Mouse (Mus musculus) frontal cortex, adult 2 months (tissue): Measurements from ENCODE around the gene Klhl26. TPM values are rescaled to one million over a fixed set of nuclear protein-coding genes. Genes with fewer than 3 reads are reported as not detected.

Experiments
- DNase-seq, 2 experiments: peaks; one replicate each; pipeline ENCODE4 v3.0.0; 2022; ENCODE audit warnings: low spot score in 1 of 2; ENCODE audit errors: extremely low spot score in 1 of 2
- polyA plus RNA-seq: library from polyadenylated mRNA; depleted of rRNA; stranded (reverse); fragments of >200 nt; gene quantifications from 2 replicates; pipeline ENCODE4 v1.2.3, GENCODE M21; 2012

The Klhl26 gene
- polyA plus RNA-seq, 1 experiment = 59.6 TPM

DNA sequence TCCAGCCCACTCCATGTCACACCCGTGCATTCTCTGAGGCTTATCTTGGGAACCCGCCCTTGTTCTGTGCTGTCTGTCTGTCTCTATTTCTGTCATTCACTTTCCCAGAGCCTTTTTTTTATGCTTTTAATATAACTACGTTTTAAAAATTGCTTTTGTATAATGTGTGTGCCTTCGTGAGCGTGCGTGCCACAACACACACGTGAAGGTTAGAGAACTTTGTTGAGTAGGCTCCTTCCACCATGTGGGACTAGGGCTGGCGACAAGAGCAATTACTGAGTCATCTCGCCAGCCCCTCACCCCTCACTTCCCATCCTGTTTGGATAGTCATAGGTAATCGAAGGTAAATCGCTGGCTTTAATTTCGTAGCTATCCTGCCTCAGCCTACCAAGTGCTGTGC is 25.8 kb upstream of the Klhl26 start:
- no peak for DNase-seq

DNA sequence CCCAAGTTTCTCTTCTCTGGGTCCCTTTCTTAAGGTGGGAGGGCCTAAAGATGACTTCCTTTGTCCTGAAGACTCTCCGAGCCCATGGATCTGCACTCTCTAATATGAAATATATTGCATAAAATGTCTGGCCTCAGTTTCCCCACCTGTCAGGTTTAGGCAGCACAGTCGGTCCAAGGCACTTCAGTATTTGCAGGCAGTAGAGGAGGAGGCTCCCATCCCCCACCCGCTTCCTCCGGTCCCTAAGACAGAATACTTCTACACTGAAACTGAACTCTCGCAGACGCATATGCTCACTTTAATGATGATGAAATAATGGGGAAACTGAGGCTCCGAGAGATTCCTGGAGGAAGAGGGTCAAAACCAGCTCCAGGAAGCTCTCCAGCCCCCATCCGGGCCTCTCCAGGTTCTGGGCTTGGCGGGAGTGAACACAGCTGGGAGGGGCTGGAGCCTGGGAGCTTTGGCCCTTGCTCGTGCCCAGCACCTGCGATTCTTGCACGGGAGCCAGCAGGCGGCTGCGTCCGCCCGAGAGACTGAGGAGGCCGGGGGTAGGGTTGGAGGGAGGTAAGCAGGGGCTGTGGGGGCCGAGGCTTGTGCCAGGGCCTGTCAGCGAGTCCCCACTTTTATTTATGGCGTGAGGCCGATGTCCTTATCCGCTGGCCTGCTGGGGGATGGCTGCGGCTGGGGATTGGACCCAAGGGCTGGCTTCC is 25.2 kb upstream of the Klhl26 start:
- DNase-seq = no peak

DNA sequence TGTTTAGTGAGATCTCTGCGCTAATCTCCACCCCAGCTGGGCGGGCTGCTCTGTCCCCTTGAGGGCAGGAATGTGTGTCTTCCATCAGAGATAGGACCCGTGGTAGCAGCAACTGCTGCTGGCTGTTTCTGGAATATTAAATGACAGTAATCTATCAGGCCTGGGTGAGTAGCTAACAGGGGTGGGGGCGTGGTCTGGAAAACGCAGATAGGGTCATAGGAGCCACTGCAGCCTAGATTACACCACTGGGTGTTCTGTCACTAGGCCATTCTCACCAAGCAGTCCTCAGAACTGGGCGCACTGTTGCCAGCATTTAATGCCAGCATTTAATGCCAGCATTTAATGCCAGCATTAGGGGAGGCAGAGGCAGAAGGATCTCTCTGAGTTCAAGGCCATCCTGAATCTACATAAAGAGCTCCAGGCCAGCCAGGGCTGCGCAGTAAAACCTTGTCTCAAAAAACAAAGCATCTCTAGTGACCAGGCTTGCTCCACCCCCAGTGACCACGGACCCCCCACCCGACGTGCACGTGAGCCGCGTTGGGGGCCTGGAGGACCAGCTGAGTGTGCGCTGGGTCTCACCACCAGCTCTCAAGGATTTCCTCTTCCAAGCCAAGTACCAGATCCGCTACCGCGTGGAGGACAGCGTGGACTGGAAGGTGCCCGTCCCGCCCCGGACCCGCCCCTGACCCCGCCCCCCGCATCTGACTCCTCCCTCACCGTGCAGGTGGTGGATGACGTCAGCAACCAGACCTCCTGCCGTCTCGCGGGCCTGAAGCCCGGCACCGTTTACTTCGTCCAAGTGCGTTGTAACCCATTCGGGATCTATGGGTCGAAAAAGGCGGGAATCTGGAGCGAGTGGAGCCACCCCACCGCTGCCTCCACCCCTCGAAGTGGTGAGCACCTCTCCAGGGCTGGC is 23.9 kb upstream of the Klhl26 start:
- no peak for DNase-seq

DNA sequence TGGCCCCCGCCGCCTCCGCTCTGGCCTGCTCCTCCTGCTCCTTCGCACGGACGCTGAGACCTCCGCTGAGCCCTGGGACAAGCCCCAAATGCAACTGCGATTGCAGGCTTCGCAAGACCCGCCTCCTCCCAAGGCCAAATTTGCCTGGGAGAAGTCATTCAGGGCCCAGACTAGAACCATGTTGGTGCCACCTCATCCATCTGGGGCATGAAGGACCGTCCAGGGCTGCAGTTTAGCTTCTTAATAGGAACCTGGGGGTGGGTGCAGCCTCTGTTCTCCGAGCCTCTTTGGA is 18.9 kb upstream of the Klhl26 start:
- DNase-seq = no peak

DNA sequence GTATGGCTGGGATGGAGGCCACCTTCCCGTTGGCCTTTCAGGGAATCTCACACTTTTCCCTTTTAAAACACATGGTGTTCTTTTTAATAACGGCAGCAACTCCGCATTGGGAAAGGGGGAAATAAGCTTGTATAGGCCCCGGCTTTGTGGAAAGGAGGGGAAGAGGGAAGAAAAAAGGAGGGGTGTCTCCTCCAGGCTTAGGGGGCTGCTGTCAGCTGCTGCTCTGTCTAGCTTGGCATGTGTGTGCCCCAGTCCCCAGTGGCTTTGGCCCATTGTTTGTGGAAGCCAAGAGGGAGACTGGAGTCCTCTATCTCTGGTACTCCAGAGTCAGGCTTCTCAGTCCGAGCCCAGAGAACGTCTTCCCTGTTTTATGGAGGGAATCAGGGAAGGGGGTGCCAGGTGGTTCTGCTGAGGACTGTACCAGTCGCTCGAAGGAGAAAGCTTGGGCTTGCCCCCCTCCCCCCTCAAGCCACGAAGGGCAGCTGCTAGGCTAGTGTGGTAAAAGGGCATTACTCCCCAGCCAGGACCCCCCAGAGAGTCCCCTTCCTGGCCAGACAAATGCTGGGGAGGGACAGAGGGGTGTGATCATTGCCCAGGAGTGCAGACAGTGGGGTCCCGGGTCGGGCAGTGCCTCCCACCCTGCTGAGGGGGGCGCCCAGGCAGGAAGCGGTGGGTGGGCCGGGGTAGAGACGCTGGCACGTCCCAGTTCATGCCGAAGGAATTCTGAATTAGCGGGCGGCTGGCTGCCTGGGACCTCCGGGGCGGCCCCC is 18.4 kb upstream of the Klhl26 start:
- no peak for DNase-seq

DNA sequence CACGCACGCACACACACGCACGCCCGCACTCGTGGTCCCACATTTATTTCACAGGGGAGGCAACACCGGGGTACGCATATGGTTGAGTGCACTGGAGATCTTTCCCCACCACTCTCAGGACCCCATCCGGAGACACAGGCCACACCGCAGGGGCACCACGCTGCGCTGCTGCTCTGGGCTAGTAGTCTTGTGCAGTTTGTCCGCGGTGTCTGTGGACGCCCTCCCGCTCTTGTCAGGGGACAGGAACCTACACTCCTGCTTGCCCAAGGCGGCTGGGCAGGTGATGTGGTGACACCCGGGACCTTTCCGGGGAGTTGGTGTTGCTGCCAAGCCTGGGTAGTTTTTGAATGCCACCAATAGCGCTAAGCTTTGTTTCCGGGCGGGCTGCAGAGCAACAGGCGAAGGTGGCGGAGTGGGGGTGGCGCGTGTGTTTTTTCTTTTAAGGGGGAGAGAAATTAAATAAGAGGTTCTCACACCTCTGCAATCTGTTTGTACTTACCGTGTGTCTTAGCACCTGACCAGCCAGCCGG is 17.7 kb upstream of the Klhl26 start:
- DNase-seq = no peak

DNA sequence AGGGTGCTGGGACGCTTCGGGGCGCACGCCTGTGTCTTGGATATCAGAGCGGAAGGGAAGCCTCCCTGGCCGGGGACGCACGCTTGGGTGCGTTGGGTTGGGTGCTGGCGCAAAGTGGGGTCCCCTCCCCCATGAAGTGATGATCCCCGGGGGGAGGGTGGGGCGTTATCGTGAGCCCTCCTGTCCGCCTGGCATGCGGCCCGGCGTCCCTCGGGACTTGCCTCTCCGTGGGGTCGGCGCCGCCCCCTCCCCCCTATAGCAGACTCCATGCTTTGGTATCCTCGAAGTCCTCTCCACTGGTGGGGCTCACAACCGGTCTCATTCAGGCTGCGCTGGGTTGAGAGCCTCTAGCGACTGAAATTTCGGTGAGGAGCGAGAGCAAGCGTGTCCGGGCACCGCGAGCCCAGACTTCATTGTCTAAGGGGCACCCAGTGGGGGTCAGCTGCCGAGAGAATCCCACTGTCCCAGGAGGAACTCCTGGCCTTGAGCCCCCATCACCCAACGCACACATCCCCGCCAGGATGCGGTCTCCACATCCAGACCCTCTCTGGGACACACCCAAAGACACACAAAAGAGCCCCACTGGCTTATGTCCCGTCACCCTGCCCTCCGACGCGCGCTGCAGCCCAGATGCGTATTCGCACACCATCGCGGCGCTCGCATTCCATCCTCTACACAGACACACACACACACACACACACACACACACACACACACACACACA is 17.1 kb upstream of the Klhl26 start:
- no peak for DNase-seq

DNA sequence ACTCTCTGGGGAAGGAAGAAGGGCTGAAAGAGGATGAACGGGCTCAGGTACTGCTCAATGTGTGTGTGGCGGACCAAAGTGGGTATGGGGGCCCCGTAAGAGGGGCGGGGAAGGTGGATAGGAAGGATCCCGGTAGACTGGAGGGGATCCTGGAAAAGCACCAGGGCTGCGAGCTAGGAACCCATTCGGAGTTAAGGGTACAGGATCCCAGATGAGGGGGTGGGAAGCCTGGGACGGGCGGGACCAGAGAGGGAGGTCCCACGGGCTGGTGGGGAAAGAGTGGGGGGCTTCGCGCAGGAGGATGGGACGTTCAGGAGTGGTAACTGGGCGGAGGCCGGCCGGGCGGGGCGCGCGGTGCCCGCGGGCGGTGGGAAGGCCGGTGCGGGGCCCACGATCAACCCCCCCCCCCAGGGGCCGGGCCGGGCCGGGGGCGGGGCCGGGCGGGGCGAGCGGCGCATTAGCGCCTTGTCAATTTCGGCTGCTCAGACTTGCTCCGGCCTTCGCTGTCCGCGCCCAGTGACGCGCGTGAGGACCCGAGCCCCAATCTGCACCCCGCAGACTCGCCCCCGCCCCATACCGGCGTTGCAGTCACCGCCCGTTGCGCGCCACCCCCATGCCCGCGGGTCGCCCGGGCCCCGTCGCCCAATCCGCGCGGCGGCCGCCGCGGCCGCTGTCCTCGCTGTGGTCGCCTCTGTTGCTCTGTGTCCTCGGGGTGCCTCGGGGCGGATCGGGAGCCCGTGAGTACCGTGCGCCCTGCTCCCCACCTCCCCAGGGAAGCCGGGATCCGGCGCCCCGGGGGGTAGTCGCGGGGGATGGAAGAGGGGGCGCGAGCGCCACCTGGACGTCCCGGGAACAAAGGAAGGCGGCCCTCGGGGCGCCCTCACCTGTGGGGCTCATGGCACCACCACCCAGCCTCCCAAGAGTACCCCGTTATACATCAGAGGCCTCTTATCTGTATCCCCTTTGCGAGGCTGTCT is 16.2 kb upstream of the Klhl26 start, which contains the start of gene Crlf1:
Gene Crlf1, plus strand, starts transcription at position 495 of the 977 bp plus-strand sequence.
- no peak for DNase-seq

DNA sequence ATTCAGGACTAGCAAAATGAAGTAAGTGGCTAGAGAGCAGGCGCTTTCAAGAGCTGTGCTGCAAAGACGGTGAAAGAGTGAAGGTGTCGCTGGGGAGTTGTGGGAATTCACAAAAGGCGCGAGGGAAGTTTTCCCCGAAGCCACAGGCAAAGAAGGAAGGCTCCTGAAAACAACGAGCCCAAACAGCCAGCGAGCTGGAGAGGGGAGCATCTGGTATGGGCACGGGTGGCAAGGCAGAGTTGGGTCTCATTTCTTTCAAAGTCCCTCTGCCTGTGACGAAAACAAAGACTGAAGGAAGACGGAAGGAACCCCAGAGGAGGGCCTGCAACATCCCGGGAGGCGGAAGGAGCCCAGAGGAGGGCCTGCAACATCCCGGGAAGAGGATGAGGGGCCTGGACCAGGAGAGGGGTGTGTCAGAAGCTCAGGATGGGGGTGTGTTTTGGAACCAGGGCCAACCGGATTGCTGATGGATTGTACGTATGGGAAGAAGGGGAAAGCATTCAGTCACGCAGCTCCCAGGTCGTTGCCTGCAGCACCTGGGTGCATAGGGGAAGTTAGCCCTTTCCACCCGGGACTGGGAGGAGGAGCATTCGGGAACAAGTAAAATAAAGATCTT is 14.2 kb upstream of the Klhl26 start:
- DNase-seq = no peak

DNA sequence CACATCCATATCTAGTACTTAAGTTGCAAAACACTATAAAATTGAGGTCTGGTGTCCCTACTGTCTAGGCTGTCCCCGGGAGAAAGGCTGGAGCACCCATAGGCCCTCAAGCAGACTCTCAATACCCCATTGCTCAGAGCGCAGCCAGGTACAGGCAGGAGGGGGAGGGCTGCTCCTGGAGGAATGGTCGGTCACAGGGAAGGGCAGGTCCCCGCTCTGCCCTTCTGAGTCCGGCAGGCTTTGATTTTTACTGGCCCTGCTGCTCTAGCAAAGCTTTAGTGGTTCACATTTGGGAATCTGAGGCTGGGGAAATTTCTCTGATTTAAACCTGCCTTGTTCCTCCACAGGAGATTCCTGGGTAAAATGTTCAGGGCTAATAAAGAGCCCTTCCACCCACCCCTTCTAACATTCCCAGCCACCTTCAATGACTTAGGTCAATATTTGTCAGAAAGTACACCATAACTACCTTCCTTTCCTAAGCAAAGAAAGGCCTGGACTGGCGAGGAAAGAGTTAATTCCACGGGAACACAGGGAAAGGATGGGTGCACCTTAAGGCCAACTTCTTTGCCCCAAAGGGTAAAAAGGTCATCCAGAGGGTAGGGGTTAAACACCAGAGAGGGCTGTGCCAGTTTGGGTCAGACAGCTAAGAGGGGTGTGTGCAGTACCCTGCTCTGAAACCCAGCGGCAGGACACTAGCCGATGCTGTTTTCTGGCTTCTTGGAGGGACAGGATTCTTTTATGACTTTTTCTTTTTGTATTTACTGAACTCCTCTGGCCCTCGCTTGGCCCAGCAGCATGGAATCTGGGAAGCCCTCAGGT is 13.5 kb upstream of the Klhl26 start:
- DNase-seq = no peak

DNA sequence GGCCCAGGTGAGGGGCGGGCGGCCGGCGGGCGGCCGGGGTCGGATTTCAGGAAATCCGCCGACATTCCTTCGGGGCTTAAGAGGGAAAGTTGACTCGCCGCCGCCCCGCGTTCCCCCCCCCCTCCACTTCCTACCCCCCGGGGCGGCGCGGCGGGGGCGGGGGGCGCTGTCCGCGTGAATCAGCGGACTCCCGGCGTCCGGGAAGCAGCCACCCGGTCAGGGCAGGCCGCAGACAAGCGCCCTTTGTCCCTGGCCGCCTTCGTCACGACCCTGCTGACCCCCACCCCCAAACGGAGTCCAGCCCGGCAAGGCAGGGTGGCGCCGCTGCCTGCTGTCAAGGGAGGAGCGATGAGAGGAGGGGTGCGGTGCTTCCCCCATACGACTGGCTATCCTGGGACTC is 12.8 kb upstream of the Klhl26 start:
- DNase-seq = no peak

DNA sequence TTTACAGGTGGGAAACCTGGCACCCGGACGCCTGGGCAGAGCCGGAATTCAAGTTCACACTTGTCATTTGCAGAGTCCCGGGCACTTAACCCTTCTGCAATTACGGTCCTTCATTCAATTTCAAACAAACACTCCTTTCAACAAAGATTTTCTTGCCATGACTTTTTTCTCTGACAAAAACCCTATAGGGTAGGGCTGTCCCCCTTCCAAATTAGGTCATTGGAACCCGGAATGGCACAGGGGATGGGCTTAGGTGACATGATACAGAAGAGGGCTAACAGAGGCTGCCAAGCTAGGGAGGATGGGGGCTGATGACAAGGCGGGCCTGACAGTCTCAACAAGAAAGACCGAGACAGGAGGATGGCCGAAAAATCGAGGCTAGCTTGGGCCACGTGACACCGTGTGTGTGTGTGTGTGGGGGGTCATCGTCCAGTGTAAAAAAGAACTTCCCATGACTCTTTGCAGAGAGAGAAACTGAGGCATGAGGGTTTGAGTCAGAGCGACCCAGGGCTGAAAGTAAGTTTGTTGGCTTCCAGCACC is 12.2 kb upstream of the Klhl26 start:
- no peak for DNase-seq

DNA sequence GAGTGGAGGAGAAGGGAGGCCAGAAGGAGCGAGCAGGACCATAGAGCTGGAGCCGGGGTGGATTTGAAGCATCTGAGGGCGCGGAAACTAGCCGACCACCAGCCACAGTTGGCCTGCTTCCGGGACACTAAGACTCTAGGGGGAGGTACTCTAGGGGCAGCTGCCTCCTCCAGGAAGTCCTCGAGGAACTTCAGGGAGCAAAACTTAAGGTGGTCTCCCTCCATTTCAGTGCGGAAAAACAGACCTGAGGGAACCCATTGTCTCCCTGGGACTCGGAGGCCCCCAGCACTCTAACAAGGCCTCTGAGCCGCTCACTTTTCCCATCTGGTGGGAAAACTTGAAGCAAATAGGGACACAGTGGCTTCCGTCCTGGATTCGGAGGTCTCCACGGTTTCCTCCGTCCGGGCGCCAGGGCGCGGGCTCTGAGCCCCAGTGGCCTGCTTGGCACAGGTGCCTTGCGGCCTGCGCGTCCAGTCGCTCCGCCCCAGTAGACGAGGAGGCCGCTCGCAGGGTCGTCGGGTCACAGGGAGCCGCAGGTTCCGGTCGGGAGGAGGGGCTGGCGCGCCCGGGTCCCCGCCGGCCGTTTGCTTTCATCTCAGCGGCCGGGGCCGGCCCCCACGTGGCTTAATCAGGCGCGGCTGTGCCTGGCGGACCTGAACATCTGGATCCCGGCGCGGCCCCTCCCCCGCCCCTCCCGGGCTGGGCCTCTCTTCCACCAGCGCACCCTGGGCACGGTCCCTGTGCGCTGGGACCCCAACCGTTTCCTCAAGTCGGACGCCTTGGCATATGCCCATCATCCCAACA is 11.4 kb upstream of the Klhl26 start:
- DNase-seq = no peak

DNA sequence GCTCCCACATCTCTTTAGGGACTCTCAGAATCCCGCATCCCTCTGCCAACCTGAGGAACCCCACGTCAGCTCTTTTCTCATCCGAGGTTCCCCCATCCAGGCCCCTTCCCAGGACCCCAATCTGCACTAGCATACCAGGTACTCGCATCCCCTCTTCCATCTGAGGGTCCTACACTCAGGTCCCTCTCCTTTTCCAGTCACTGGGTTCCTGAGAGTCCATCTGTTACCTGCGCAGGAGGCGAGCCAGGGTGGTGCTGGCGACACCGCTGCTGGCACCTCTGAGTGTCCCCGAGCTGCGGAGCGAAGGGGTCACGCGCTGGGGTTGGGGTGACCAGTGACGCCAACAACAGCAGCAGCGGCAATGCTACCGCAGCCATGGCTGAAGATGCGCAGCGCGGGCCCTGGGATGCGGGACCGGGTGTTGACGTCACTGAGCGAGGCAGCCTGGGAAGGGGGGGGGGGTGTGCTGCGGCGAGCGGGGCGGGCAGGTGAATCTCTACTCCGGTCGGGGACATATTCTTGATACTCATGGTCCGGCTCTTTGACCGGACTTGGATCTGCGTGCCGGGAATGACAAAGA is 10.3 kb upstream of the Klhl26 start, which contains the start of gene Tmem59l:
Gene Tmem59l, minus strand, starts transcription at position 418 of the 580 bp plus-strand sequence.
- DNase-seq = peak in 1 of 2 experiments; percentile 70

DNA sequence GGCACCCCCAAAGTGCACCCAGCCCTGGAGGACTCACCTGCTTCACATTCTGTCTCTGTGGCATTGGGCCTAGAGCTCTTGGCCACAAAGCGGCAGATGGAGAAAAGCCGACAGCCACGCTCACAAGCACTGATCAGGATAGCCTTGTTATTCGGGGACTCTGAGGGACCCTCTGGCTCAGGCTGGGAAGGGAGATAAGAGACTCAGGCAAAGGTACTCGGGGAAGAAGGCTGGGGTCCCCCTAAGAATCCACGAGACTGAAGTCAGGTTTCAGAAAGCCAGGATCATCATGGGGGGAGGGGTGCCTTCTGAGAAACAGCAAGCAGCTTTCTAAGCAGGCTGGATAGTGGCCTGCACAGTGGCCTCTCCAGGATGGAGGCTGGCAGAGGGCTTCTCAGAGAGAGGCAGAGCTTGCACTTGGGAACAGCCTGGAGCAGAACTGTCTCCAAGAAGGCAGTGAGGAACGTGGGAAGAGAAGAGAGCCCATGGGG is 9.5 kb upstream of the Klhl26 start:
- no peak for DNase-seq

DNA sequence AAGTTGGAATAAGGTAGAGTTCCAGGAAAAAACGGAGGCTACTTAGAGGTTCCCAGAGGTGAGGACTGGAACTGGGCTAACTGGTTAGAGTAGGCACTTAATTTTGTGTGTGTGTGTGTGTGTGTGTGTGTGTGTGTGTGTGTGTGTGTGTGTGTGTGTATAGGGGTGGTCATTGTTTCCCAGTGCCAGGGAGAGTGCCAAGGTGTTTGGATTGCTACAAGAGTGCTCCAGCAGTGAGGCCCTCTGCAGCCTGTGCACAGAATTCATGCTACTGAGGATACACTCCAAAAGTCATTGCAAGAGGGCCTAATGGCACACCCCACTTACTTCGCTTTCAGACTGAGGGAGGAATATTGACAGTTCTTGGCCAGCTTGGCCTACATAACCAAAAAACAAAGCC is 6.2 kb upstream of the Klhl26 start:
- no peak for DNase-seq
